Mouse (Mus musculus) heart, embryonic 13.5 days (tissue): ENCODE results near the gene Sp1. TPM values are rescaled to one million over a fixed set of nuclear protein-coding genes. Genes with fewer than 3 reads are reported as not detected.

Experiments
- ATAC-seq: fragments of 200-750 bp; cut with Nextera tagmentation; 2 replicates; pipeline ENCODE4 v1.8.0; 2017; ENCODE audit warnings: moderate TSS enrichment; ENCODE audit not compliant: insufficient number of reproducible peaks, low FRiP score, low TSS enrichment; ENCODE audit errors: extremely low read depth
- H3K27ac ChIP-seq: fragments of 300-500 bp; sonication (generic); replicated peaks from 2 replicates; pipeline ENCODE4 v1.5.1; 2015; ENCODE audit warnings: moderate library complexity, mild to moderate bottlenecking, inconsistent platforms
- H3K27me3 ChIP-seq: fragments of 300-500 bp; sonication (generic); replicated peaks from 2 replicates; pipeline ENCODE4 v1.6.1; 2015; ENCODE audit warnings: mild to moderate bottlenecking, inconsistent platforms
- H3K36me3 ChIP-seq: fragments of 300-500 bp; sonication (generic); 2 replicates; pipeline ENCODE4 v1.6.1; 2015; ENCODE audit warnings: mild to moderate bottlenecking, inconsistent platforms
- H3K4me1 ChIP-seq: fragments of 300-500 bp; sonication (generic); 2 replicates; pipeline ENCODE4 v1.6.1; 2015; ENCODE audit warnings: inconsistent platforms
- H3K4me2 ChIP-seq: fragments of 300-500 bp; sonication (generic); 2 replicates; pipeline ENCODE4 v1.6.1; 2015; ENCODE audit warnings: inconsistent platforms, mild to moderate bottlenecking, moderate library complexity
- H3K4me3 ChIP-seq: fragments of 300-500 bp; sonication (generic); 2 replicates; pipeline ENCODE4 v1.5.1; 2015; ENCODE audit warnings: moderate library complexity, mild to moderate bottlenecking, inconsistent platforms
- H3K9ac ChIP-seq: fragments of 300-500 bp; sonication (generic); 2 replicates; pipeline ENCODE4 v1.6.1; 2015; ENCODE audit warnings: inconsistent platforms, mild to moderate bottlenecking, moderate library complexity
- H3K9me3 ChIP-seq: fragments of 300-500 bp; sonication (generic); 2 replicates; pipeline ENCODE4 v1.6.1; 2016; ENCODE audit warnings: inconsistent platforms
- WGBS: fragments of 180-500 bp; shearing (Covaris S2); methylation state at CpG from one replicate; pipeline ENCODE4 v1.1.7; 2015; ENCODE audit warnings: mixed read lengths; 5-methylcytosine and 5-hydroxymethylcytosine counted together
- polyA plus RNA-seq: library from polyadenylated mRNA; unstranded; fragments of >200 nt; fragmentation: Nextera tagmentation; extraction: Ambion mirVana; gene quantifications from 2 replicates; pipeline ENCODE4 v1.2.1, GENCODE M21; 2015

Gene Sp1
- polyA plus RNA-seq, 1 experiment from 2014 or later = 4.3 TPM

- WGBS = 85% methylated on average over 12 of the region's 12 CpGs
- Histone ChIP-seq H3K9ac (no peak overlapping the region), H3K4me2 (no peak overlapping the region), H3K4me3 (no peak overlapping the region), H3K9me3 (no peaks in the 10 kb centered on the region), H3K27ac (no peak overlapping the region), H3K27me3 (no peaks in the 10 kb centered on the region), H3K4me1 (peaks cover 33% of the 10 kb centered on the region), H3K36me3 (peaks cover 94% of the 10 kb centered on the region)
- no peak for ATAC-seq
Measured at GRCm38 (mm10) chr15:102485853-102486252, 79.9 kb downstream of the Sp1 start.

Other genes with a start within 250 kb of the Sp1 start
- 30.3 and 31.7 TPM in 2 replicates for gene Zfp740, start 202.9 kb upstream of the Sp1 start, polyA plus RNA-seq
- 33.4 and 41.6 TPM in 2 replicates for gene Csad, start 201.4 kb upstream of the Sp1 start, polyA plus RNA-seq
- 0.46 and 0.78 TPM in 2 replicates for gene Itgb7, start 174.2 kb upstream of the Sp1 start, polyA plus RNA-seq
- 9.0 and 9.1 TPM in 2 replicates for gene Rarg, start 148.6 kb upstream of the Sp1 start, polyA plus RNA-seq
- gene Gm9918, start 135.6 kb upstream of the Sp1 start, polyA plus RNA-seq = not detected in 2 replicates
- 46.1 and 46.7 TPM in 2 replicates for gene Mfsd5, start 126.7 kb upstream of the Sp1 start, polyA plus RNA-seq
- gene Espl1, start 109.9 kb upstream of the Sp1 start, polyA plus RNA-seq = 18.9 and 19.3 TPM in 2 replicates
- 310 and 347 TPM in 2 replicates for gene Pfdn5, start 80.0 kb upstream of the Sp1 start, polyA plus RNA-seq
- 60.0 and 65.0 TPM in 2 replicates for gene Myg1, start 74.4 kb upstream of the Sp1 start, polyA plus RNA-seq
- gene Aaas, start 55.4 kb upstream of the Sp1 start, polyA plus RNA-seq = 54.0 and 58.1 TPM in 2 replicates
- gene Sp7, start 39.0 kb upstream of the Sp1 start, polyA plus RNA-seq = 0.16 and 0.19 TPM in 2 replicates
- gene Amhr2, start 39.2 kb downstream of the Sp1 start, polyA plus RNA-seq = 0.82 and 1.4 TPM in 2 replicates
- gene Prr13, start 52.9 kb downstream of the Sp1 start, polyA plus RNA-seq = 93.9 and 102 TPM in 2 replicates
- gene Pcbp2, start 64.4 kb downstream of the Sp1 start, polyA plus RNA-seq = 141 and 142 TPM in 2 replicates
- 4.2 TPM in 1 of 2 replicates, not detected in the other for gene Gm10337, start 97.6 kb downstream of the Sp1 start, polyA plus RNA-seq
- gene Map3k12, start 110.9 kb downstream of the Sp1 start, polyA plus RNA-seq = 10.8 and 11.6 TPM in 2 replicates
- gene Tarbp2, start 112.0 kb downstream of the Sp1 start, polyA plus RNA-seq = 94.6 and 103 TPM in 2 replicates
- gene Npff, start 118.8 kb downstream of the Sp1 start, polyA plus RNA-seq = 1.0 and 2.3 TPM in 2 replicates
- gene Gm28047, start 218.9 kb downstream of the Sp1 start, polyA plus RNA-seq = 0.41 TPM in 1 of 2 replicates, not detected in the other
- 25.1 and 30.0 TPM in 2 replicates for gene Atf7, start 219.3 kb downstream of the Sp1 start, polyA plus RNA-seq